Mouse (Mus musculus) frontal cortex, postnatal 25 days (tissue): ENCODE measurements around the gene Tbc1d32.
"Not testable (repeated sequence)": the region's sequence is repeated elsewhere in the genome, so short reads cannot be mapped to it uniquely, and the experiment has no call there.

ENCODE experiments used
- DNase-seq, 2 experiments: peaks; one replicate each; pipeline ENCODE4 v3.0.0; 2022; ENCODE audit warnings: low spot score in 2 of 2

Tbc1d32 gene

GRCm38 (mm10) chr10:56228568-56229209 lies at the start of gene Tbc1d32:
Tbc1d32 (minus strand) TSS chr10:56228689.
- peak; percentile 77 to 90 for DNase-seq

GRCm38 (mm10) chr10:56227771-56228275 lies 666 bp downstream of the Tbc1d32 start:
- DNase-seq, result peak in 1 of 2 experiments; percentile 7

GRCm38 (mm10) chr10:56215797-56216196 lies 12.7 kb downstream of the Tbc1d32 start:
- no peak for DNase-seq

GRCm38 (mm10) chr10:56210343-56210742 lies 18.1 kb downstream of the Tbc1d32 start:
- no peak for DNase-seq

GRCm38 (mm10) chr10:56206802-56207404 lies 21.6 kb downstream of the Tbc1d32 start:
- no peak for DNase-seq

- DNase-seq, result no peak
These were observed 24.1 kb downstream of the Tbc1d32 start for GRCm38 (mm10) chr10:56204348-56204747.

GRCm38 (mm10) chr10:56199902-56200301 lies 28.6 kb downstream of the Tbc1d32 start:
- no peak for DNase-seq

GRCm38 (mm10) chr10:56198691-56199090 lies 29.8 kb downstream of the Tbc1d32 start:
- no peak for DNase-seq

GRCm38 (mm10) chr10:56194310-56194709 lies 34.2 kb downstream of the Tbc1d32 start:
- DNase-seq, result no peak

- DNase-seq, result no peak
These were observed 46.8 kb downstream of the Tbc1d32 start for GRCm38 (mm10) chr10:56181727-56182126.

- no peak for DNase-seq
These were observed 55.3 kb downstream of the Tbc1d32 start for GRCm38 (mm10) chr10:56173184-56173583.

- DNase-seq, result not testable (repeated sequence)
These were observed 60.8 kb downstream of the Tbc1d32 start for GRCm38 (mm10) chr10:56167721-56168120.

- DNase-seq, result no peak
These were observed 62.7 kb downstream of the Tbc1d32 start for GRCm38 (mm10) chr10:56165758-56166157.

- DNase-seq, result no peak
These were observed 64.1 kb downstream of the Tbc1d32 start for GRCm38 (mm10) chr10:56164411-56164810.

- DNase-seq, result no peak
These were observed 69.7 kb downstream of the Tbc1d32 start for GRCm38 (mm10) chr10:56158748-56159147.

GRCm38 (mm10) chr10:56158207-56158606 lies 70.3 kb downstream of the Tbc1d32 start:
- DNase-seq, result no peak

GRCm38 (mm10) chr10:56156956-56157355 lies 71.5 kb downstream of the Tbc1d32 start:
- DNase-seq, result no peak

GRCm38 (mm10) chr10:56148920-56149319 lies 79.6 kb downstream of the Tbc1d32 start:
- DNase-seq, result no peak

- no peak for DNase-seq
These were observed 91.3 kb downstream of the Tbc1d32 start for GRCm38 (mm10) chr10:56137191-56137590.

GRCm38 (mm10) chr10:56129642-56130041 lies 98.8 kb downstream of the Tbc1d32 start:
- DNase-seq, result no peak

GRCm38 (mm10) chr10:56126972-56127371 lies 101.5 kb downstream of the Tbc1d32 start:
- no peak for DNase-seq

- DNase-seq, result peak; percentile 40 to 44
These were observed 112.8 kb downstream of the Tbc1d32 start for GRCm38 (mm10) chr10:56115636-56116180.
